Mouse (Mus musculus) testis, adult 2 months (tissue): ENCODE results near the gene Pgam2.

ENCODE experiments used
- CTCF ChIP-seq: fragments of 200-500 bp; IDR thresholded peaks from 2 replicates; pipeline ENCODE4 v1.5.1; 2012; ENCODE audit warnings: low read depth, mild to moderate bottlenecking, inconsistent platforms, low read length, moderate library complexity; ENCODE audit not compliant: control insufficient read depth, insufficient read depth, insufficient replicate concordance
- POLR2A ChIP-seq: fragments of 200-500 bp; IDR thresholded peaks from 2 replicates; pipeline ENCODE4 v1.6.1; 2012; ENCODE audit warnings: low read depth, mild to moderate bottlenecking, inconsistent platforms, low read length, moderate library complexity; ENCODE audit not compliant: control insufficient read depth

GRCm38 (mm10) chr11:5753755-5754154 is 49.8 kb downstream of the Pgam2 start:
- TF ChIP-seq CTCF (no peak), POLR2A (no peak)
